Mouse (Mus musculus): ENCODE results near the gene Rpl35.

DNA sequence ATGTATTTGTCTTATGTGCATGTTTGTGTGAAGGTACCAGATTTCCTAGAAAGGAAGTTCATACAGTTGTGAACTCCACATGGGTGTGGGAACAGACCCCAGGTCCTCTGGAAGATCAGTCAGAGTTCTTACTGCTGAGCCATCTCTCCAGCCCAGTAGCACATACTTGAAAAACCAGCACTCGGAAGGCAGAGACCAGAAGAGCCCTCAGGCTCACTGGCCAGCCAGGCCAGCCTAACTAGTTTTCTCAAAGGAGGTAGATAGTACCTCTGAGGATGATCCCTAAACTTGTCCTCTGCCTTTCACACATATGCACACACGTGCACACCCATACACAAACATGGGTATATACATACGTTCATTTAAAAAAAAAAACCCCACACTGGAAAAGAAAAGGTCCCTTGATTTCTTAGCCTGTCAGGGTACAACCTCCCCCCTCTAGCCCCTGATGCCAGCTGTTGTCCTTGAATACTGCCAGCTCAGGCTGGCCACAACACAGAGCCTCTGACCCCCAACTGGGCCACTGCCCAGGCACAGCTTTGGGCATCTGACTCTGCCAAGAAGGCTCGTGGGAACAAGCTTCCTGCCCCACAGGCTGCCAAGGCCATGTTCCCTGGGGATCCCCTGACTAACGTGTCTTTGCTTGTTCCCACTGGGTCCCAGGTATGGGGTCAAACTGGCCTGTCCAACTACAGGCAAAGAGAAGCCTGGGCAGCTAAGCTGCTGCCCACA, 52.1 kb downstream of the Rpl35 start:
- no peak for TF ChIP-seq POLR2A (IDR thresholded peaks at IDR 0.05; ENCODE audit: insufficient read depth, low read depth, low read length)
- no peak for TF ChIP-seq CTCF (IDR thresholded peaks at IDR 0.05)
- 0 out of 2 replicates have a peak, but pooled peaks have one; percentile 71 for TF ChIP-seq EP300 (IDR thresholded peaks at IDR 0.05; ENCODE audit: insufficient read depth, low read depth, low read length)
